Mouse (Mus musculus) spleen, adult 10 weeks (tissue): ENCODE data around the gene Stx7. TPM values are rescaled to one million over a fixed set of nuclear protein-coding genes. Genes with fewer than 3 reads are reported as not detected.

Experiments
- polyA plus RNA-seq: library from polyadenylated mRNA; stranded (reverse); fragments of 350-450 nt; fragmentation: Illumina TruSeq; extraction: RNeasy Lipid Tissue Mini Kit (QIAGEN cat#74804); gene quantifications from one replicate; pipeline ENCODE4 v1.2.3, GENCODE M21; 2015; ENCODE audit warnings: low replicate concordance; ENCODE audit not compliant: insufficient read depth

The Stx7 gene
- 154 TPM for polyA plus RNA-seq

GRCm38 (mm10) chr10:24149135-24149781 is at the start of gene Stx7:
Stx7 (plus strand) TSS chr10:24149302.

GRCm38 (mm10) chr10:24101812-24102211 is 47.3 kb upstream of the Stx7 start, which contains the start of gene Taar8c:
Taar8c (minus strand) TSS chr10:24101912.

GRCm38 (mm10) chr10:24109434-24109833 is 39.7 kb upstream of the Stx7 start, which contains the start of gene Taar9:
Taar9 (minus strand) TSS chr10:24109534.

GRCm38 (mm10) chr10:24223449-24224143 is 74.5 kb downstream of the Stx7 start, which contains the start of gene Moxd1:
Moxd1 (plus strand) TSS chr10:24223517.

Other genes starting within 250 kb of the Stx7 start
- not detected for gene Taar1, start 228.9 kb upstream of the Stx7 start, polyA plus RNA-seq
- gene Taar2, start 210.7 kb upstream of the Stx7 start, polyA plus RNA-seq, result not detected
- gene Taar3, start 199.7 kb upstream of the Stx7 start, polyA plus RNA-seq, result not detected
- not detected for gene Taar4, start 188.8 kb upstream of the Stx7 start, polyA plus RNA-seq
- not detected for gene Taar5, start 178.6 kb upstream of the Stx7 start, polyA plus RNA-seq
- not detected for gene Taar6, start 163.7 kb upstream of the Stx7 start, polyA plus RNA-seq
- gene Taar7a, start 155.8 kb upstream of the Stx7 start, polyA plus RNA-seq, result not detected
- not detected for gene Taar7b, start 149.4 kb upstream of the Stx7 start, polyA plus RNA-seq
- not detected for gene Taar7d, start 122.1 kb upstream of the Stx7 start, polyA plus RNA-seq
- not detected for gene Taar7e, start 111.7 kb upstream of the Stx7 start, polyA plus RNA-seq
- gene Taar7f, start 99.8 kb upstream of the Stx7 start, polyA plus RNA-seq, result not detected
- not detected for gene Taar8a, start 72.8 kb upstream of the Stx7 start, polyA plus RNA-seq
- 1.4 TPM for gene Taar8b, start 57.0 kb upstream of the Stx7 start, polyA plus RNA-seq
- 0.43 TPM for gene Taar8c, start 47.4 kb upstream of the Stx7 start, polyA plus RNA-seq
- 0.64 TPM for gene Taar9, start 39.8 kb upstream of the Stx7 start, polyA plus RNA-seq
- 0.11 TPM for gene Moxd1, start 74.2 kb downstream of the Stx7 start, polyA plus RNA-seq